Mouse (Mus musculus) v-Abl transformed pro-B cells (cell line): ENCODE measurements around the gene Il33.

Experiments used
- in situ Hi-C, 2 experiments: fragments of 400-800 bp; cut with MboI; formaldehyde crosslinking; loops; one replicate each; pipeline ENCODE4 v1.15.1; 2025; ENCODE audit not compliant: unreplicated experiment in 2 of 2

Gene Il33

DNA sequence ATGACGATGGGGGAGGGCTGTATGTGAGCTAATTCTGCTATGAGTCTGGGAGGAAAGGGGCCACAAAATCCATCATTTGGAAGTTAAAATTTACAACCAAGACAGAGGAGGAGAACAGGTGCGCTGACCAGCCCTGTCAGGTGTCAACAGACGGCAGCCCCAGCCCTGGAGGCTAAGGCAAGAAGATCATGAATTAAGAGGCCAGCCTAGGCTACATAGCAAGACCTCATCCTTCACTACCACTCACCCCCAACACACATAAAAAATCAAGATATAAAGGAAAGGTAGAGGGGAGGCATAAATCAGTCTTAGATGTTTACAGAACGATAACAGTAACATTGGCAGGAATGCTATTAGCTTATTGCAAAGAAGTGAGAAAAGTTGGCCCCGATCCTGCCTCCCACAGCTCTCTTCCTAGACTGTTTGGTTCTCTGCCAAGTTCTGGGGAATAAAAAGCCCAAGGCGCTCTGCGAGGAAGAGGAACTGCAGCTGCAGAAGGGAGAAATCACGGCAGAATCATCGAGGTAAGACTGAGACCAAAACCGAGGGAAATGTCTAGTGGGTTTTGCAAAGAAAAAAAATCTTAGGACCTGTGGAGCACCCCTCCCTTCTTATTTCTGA is at the start of gene Il33:
TSS of gene Il33 (plus strand) at position 477 of the 621 bp plus-strand sequence.
- in situ Hi-C loops, result no loop called here

DNA sequence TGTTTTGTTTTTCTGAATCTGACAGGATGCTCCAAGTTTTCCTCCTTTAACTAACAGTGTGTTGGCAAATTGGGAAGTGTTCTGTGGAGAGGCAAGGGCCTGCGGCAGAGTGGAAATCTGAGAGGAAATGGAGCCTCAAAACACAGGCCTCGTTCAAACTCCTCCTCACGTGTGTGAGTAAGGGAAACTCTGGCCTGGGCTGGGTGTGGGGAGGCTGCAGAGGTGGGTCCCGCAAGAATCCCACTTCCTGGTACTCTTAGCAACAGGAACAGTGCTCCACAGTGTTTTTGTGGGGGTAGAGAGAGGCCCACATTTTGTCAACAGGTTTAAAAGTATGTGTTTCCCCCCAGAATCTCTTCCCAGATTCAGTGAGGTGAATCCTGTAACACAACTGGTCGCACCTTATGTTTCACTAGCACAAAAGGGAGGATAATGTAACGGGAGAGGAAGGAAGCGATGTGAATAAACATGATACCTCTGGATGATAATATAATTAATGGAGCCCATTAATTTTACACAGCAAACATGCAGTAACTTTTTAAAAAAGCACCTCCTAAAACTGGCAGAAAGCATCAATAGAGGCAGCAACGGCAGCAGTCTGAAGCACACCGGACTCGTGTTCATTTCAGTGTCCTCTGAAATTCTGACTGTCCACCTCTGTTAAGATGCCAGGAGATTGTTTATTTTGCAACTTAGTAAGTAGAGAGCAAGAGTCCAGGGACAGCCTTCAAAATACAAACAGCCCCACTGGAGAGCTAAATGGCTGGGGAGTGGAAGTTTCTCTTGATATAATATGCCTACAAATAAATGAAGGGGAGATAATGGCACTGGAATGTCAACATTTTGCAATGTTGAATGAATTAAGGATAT is 47.3 kb upstream of the Il33 start:
- in situ Hi-C loops, result no loop called here

DNA sequence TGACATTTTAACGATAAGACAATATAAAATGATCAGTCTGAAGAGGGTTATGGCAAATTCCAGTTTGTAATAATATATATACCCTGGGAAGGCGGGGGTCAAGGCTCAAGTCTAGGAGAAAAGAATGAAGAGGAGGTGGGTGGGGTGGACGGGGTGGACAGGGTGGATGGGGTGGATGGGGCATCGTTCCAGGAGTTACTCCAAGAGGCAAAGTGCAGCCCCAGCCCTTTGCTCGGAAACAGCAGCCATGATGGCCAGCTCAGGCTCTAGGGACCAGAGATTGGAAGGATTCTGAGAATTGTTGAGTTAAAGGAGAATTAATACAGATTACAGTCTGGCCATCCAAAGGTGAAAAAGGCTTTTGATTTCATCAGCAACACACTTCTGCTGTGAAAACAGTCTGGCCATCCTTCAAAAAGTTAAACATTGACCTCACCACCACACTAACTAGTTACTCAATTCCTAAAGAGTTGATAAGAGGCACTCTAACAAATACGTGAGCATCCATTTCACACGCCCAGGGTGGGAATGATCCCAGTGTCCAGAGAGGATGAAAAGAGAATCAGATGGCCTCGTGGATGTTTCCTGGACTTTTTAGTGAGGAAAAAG is 45.9 kb upstream of the Il33 start:
- in situ Hi-C loops, result no loop called here

DNA sequence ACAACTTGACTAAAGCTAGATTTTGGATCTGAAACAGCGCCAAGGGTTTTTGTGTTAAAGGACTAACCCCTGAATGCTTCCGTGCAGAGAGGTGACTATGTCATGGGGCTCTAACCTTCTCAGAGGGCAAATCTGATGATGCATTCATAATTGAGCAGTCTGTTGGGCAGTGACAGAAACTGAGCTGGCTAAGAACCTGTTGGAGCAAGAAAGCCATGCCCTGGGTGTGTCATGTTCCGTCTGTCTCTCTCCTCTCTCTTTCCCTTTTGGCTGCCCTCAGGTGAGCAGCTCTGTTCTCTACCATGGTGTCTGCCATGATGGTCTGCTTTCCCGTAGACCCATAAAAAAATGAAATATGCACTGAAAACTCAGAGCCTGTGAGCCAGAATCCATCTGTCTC is 44.0 kb upstream of the Il33 start:
- in situ Hi-C loops, result no loop called here

DNA sequence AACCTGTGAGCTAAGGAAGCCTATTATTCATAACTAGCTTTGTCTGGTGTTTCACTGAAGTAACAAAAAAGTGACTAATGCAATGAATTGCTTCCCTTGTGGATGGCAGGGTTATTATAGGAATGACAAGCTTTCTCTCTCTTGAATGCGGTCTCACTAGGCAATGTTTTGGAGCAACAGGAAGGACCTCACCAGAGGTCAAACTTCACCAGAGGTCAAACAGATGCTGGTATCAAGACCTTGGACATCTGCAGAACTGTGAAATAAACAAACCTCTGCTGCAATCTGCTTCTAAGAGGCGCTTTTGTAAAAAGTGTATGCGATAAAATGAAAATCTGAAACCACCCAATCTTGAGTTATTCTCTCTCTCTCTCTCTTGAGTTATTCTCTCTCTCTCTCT is 42.2 kb upstream of the Il33 start:
- in situ Hi-C loops, result no loop called here

DNA sequence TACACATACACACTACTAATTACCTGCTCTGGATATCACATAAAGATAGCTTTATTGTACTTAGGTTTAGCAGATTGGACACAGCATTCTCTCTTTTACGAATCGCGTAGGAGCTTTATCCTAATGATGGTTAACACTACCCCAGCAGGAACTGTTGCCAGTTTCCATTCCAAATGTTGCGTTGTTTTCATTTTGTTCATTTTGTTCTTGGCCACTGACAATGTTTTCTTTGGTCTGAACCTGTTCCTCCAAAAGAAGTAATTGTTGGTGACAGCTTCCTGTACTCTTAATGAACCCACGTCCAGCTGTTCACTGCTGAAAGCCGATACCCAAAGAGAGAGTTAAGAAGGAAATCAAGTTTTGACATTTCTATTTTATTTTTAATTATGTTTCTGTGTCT is 39.4 kb upstream of the Il33 start:
- in situ Hi-C loops, result no loop called here

DNA sequence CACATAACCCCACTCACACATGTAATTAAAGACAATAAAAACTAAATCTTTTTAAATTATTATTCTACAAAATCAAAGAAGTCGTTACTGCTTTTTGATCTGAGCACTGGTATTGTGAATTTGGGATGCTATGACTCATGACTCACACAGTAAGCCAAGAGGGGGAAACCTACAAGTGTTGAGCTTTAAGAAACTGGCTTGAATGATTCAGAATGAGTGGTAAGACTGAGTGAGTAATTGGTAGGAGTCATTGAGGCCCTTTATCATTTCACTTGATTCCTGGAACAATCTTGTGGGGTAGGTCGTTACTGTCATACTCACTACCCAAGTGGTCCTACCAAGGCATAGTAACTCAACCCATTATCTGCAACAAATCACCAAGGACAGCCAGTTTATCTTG is 37.4 kb upstream of the Il33 start:
- in situ Hi-C loops, result no loop called here

DNA sequence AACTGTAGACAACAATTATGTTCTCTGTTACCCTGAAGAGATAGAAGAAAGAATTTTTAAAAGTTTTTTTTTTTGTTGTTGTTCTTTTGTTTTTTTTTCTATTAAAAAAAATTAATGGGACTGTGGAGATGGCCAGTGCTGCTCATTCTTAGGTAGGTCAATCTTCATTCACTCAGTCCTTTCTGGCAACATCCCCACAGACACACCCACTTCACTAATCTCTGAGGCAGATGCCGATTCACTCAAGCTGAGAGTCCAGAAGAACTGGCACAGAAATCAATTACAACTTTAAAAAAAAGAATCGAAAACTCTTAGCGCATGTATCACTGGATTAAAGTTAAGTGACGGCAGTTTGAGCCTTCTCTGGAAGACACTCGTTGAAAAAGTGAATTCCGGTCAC is 36.0 kb upstream of the Il33 start:
- in situ Hi-C loops, result no loop called here

DNA sequence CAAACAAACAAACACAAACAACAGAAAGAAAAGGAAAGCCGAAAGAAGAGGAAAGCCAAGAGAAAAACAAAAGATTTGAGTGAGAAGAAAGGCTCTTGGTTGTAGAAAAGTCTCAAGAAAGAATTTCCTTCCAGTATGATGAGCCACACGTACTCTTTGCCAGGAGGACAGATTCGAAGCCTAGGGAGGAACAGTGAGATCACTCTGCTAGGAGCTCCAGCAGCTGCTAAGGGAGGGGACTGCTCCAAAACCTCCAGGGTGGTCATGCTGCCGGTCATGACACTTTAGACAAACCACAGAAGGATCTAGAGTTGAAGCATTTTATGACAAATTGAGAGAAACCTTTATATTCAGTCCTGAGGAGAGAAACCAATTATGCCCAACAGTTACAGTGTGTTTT is 32.9 kb upstream of the Il33 start:
- in situ Hi-C loops, result no loop called here

DNA sequence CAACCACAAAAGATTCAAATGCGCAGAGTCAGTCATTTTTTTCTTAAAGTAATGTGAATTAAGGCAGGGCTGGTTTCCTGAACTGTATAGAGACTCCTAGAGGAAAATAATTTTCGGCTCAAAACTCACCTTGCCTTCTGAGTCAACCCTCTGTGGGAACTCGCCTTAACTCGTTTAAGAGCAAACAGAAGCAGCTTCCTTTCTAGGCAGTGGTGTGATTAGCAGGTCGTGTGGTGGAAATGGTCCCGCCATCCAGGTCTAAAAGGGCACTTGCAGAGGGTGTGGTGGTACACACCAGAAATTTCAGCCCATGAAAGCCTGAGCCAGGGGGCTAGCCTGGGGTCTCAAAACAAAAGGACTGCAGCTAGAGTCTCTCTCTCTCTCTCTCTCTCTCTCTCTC is 32.1 kb upstream of the Il33 start:
- in situ Hi-C loops, result no loop called here

DNA sequence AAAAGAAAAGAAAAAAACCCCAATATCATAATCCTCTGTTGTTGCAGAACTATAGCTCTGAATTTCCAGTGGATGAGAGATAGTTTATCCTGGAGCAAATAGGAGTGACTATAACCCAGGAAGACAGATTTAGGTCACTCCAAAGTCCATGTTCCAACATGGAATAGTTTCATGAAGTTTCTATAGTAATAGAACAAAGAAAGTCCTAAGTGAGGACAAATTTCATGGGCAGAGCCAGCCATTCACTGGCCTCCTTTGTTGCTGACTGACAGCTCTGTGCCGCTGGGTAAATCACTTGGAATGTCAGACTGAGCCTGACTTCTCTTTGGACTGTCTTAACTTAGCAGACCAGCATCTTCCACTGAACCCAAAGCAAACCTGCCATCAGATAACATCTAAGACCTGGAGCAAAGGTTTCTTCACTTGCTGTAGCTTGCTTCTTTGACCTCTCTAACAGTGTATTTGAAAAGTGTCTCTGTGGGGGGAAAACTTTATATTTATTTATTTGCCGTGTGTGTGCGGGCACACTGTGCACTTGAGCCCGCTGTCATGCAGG is 31.1 kb upstream of the Il33 start:
- in situ Hi-C loops, result no loop called here

DNA sequence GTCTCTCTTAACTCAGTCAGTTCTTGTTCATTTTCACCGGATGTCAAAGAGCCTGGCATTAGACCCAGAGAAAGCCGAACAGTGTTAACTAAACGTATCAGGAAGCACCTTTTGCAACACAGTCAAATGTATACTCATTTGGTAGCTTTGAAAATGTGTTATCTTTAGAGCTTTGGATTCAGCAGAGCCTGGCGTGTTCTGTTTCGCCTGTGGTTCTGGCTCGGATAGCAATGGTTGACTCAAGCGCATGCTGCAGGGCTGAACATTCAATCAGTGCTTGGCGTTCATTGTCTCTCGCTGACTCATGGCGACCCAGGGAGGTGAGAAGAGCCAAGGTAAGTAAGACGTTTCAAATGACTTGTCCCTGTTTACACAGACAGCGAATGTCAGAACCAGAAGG is 30.5 kb upstream of the Il33 start:
- in situ Hi-C loops, result no loop called here

DNA sequence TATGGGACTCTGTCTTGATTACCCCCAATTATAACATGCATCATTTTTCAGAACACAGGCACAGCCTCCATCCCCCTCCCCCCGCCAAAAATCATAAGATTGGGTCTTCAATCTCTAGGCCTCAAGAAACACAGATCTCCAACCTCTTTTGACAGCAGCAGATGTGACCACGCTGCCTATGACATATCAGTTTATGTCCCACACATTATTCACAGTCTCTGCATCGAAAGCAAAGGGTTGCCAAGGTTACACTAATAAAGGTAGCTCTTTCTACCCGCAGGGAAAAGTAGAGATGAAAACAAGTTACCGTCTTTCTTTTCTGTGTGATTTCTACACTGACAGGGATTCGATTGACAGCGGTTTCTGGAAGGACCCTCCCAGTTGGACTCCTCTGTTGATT is 29.9 kb upstream of the Il33 start:
- in situ Hi-C loops, result no loop called here

DNA sequence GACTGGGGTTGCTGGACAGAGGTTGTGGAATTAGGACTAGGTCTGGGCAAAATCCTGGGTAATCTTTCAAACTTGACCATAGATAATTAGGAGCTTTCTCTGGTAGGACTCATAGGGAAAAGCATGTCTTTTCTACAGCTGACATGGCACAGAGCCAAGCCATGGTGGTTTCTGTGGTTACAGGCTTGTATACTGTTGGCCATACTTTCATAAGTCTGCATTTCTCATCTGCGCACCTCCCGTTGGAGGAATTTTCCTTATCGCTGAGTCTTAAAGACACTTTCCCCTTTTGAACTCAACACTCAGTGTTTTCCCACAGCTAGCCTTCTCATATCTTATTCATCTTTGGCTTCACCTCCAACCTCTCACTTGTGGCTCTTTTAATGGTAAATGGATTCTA is 24.6 kb upstream of the Il33 start:
- in situ Hi-C loops, result no loop called here

DNA sequence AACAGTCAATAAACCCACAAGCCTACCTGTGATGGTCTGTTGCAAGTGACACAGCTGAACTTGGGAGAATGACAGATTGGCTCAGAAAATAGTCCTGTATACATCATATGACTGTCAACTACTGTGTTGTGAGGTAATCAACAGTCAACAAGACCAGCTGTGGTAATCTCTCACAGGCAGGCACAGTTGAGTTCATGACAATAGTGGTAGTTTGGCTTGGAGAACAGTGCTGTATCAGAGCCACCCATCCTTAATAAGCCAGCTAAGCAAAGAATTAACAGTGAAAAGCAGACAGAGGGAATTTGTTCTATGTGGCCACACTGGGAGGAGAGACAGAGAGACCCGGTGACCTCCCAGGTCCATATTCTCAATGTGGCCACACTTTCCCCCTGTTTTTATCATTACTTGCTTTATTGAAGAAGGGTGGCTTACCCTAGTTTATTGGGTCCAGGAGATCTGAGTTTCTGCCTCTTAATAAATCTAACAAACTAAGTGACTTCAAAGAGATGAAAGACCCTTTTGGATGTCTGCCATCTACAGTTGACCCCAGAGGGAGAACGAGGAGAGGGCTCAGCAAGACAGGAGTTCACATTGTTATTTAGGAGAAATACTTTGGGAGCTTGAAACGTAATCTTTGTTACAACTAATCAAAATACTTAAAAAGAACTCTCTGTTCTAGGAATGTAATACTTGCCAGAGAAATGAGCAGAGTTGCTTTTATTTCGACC is 22.4 kb upstream of the Il33 start:
- in situ Hi-C loops, result no loop called here

DNA sequence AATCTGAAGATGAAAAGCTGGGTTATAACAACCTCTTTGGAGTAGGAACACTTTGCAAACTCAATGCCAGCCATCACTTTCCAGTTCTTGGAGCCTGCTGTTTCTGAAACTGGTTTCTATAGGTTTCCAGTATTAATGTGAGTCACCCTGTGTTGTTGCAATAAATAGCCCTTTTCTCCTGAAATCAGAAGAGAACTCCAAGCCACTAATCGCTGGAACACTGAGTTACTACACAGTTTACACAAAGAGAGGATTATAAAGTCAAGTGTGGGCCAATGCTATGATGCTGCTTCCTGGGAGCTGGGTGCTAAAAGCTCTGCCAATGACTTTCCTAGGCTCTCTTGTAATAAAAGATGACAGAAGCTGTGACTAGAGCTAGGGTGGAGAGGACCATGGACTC is 19.0 kb upstream of the Il33 start:
- in situ Hi-C loops, result no loop called here

DNA sequence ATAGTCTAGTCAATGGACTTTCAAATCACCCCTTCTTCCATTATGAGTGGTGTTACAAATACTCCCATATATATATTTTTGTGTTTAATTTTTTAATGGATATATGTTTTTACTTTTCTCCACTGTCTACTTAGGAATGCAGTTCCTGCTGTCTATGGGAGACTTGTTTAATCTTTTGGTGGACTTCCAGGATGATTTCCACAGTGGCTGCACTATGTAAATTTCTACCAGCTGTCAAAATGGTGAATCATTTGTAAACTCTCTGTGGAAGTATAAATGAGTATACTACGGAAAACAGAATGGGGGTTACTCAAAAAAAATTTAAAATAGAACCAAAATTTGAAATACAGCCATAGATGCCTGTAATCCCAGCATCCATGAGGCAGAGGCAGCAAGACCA is 15.7 kb upstream of the Il33 start:
- in situ Hi-C loops, result no loop called here

DNA sequence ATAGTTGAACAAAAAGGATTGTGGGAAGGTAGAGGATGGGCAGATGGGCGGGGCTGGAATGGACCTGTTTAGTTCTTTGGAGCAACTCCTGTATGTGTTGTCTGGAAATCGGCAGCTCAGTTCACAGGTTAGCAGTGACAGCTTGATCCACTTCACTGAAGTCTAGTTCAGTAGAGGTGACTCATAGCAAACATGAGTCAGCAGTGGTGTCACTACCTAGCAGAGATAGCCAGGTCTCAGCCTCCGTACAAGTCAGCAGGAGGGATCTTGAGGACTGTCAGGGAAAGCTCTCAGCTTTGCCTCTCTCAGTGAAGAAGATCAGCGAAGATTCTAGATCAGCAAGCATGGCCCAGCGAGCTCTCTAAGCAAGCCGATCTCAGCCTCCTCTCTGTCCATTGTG is 13.0 kb upstream of the Il33 start:
- in situ Hi-C loops, result no loop called here

DNA sequence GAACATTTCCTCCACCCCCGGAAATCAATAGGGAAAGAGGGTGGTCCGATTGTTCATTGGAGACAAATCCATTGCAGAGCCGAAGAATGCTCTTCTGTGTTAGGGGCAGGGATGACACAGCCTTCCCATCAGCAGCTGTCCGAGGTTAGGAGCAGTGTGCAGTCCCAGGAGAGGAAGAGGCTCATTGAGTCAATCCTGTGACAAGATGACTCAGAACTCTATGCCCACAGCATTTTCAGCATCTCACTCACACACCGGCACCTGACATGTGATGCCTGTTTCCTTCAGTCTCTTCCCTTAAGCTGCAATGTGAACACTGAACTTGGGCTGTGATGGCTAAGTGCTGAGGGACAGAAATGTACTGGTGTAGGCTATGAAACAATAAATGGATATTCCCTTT is 7.5 kb upstream of the Il33 start:
- in situ Hi-C loops, result no loop called here

DNA sequence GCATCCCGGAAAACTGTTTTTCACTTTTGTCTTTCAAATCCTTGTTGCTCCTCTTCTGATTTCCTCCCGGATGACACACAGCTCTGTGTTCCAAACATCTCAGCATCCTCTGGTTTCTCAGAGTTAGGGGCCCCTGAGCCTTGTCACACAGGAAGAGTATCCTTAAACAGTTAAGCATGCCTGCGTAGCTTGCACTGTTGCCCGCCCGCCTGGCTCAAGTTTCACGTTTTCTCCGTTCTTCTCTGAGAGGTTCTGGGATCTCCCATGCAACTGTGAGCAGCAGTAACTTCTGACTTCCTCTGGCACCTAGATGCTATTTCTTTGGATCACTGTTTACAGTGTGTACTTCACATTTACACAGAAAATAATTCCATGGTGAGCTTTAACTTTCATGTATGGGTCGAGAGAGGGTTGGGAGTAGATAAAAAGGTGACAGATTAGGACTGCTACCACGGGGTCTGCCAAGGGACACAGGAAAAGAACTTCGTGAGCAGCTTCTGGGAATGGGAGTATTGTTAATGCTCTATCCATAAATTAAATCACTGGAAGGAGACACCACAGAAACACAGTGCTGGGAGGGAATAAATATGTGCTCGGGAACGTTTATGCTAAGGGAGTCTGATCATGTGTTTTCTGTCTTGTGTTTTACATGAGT is 1.3 kb downstream of the Il33 start:
- in situ Hi-C loops, result no loop called here

DNA sequence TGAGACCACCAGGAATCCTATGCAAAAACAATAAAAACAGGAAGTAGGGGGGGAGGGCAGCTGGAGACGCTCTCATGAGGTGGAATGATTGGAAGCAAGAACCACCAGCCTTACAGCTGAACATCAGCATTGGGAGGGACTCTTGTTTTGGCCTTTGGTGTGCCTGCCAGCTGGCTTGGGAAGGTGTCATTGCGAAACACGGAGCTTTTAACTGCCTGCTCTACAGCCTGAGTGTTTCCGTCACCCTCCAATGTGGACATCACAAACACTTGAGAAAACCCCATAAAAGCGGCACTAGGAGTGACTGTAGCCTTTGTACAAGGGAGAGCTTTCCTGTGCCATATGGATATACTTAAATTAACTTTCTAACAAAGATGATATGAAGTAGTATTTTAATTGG is 5.4 kb downstream of the Il33 start:
- in situ Hi-C loops, result no loop called here
